Comparison of ENCODE assay signal across 24 mouse cellular contexts in the genomic region with DNA sequence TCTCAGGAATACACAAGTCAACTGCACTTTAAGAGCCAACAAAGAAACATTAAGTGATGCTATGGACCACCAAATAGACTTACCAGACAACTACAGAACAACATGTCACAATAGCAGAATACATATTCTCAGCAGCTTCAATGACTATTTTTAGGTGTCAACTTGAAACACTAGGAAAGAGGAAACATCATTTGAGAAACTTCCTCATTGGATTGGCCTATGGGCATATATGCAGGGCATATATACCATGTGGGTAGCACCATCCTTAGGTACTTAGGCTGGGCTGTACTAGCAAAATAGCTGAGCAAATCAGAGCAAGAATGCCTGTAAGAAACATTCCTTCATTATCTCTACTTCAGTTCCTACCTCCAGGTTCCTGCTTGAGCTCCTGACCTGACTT.
DNase-seq lines count a peak whose midpoint lies in the region; ATAC-seq lines count a peak whose summit lies in the region.
"Had no signal": no experiment of that assay in that cellular context is flagged by ENCODE, and none has a peak within 500 bp of the region (broad histone marks: within the 10 kb centered on the region; RNA-seq: fewer than 3 reads in every experiment).

No protein-coding gene starts in this region.

- no peak overlapping the region for H3K9ac ChIP-seq in midbrain, embryonic 11.5 days (ENCODE audit: low read length)
- H3K9ac ChIP-seq in midbrain, embryonic 16.5 days (ENCODE audit: low read depth, low read length), result no peak overlapping the region
- H3K9ac ChIP-seq: embryonic facial prominence, embryonic 12.5 days; forebrain, embryonic 13.5 days; forebrain, embryonic 15.5 days; forebrain, postnatal 0 days had no signal

- H3K4me1 ChIP-seq in midbrain, embryonic 11.5 days (ENCODE audit: control insufficient read depth, insufficient read depth, low read length), result no peaks in the 10 kb centered on the region
- no peaks in the 10 kb centered on the region for H3K4me1 ChIP-seq in midbrain, embryonic 16.5 days (ENCODE audit: control insufficient read depth, insufficient read depth, low read length)
- H3K4me1 ChIP-seq: embryonic facial prominence, embryonic 10.5 days; embryonic facial prominence, embryonic 12.5 days had no signal

- H3K4me2 ChIP-seq in midbrain, embryonic 11.5 days, result no peak overlapping the region
- H3K4me2 ChIP-seq in midbrain, embryonic 16.5 days (ENCODE audit: low read length), result no peak overlapping the region
- H3K4me2 ChIP-seq: embryonic facial prominence, embryonic 12.5 days; forebrain, embryonic 13.5 days; forebrain, embryonic 15.5 days had no signal

- ATAC-seq in midbrain, embryonic 11.5 days (ENCODE audit: low FRiP score), result no peak
- no peak for ATAC-seq in midbrain, embryonic 16.5 days
- peak; percentile 69 for ATAC-seq in megakaryocyte, adult 5-6 weeks (ENCODE audit: poor library complexity, severe bottlenecking)
- ATAC-seq in monocyte, adult 5-6 weeks (replicated peaks; ENCODE audit: insufficient number of reproducible peaks, low FRiP score, low TSS enrichment, poor library complexity, severe bottlenecking), result peak; percentile 55; the same call in 1 of the 2 replicates
- ATAC-seq: activated CD4-positive, CD25-positive, alpha-beta regulatory T cell, adult 4 months; CD4-positive, CD25-positive, alpha-beta regulatory T cell, adult 4 months; forebrain, embryonic 13.5 days; forebrain, embryonic 15.5 days; forebrain, postnatal 0 days had no signal

- DNase-seq in midbrain, embryonic 11.5 days (ENCODE audit: low spot score, missing footprints), result peak; percentile 19
- DNase-seq in gastrocnemius, postnatal 25 days, result no peak
- DNase-seq in testis, postnatal 14 days (ENCODE audit: low spot score), result no peak
- DNase-seq: adrenal gland, adult 8-10 months; adrenal gland, postnatal 14 days; adrenal gland, postnatal 36 days; B cell, adult 2 months; cerebellum, adult 11-12 months; cerebellum, adult 2 months; cerebellum, adult 9-10 months; cerebellum, postnatal 10 days; cerebellum, postnatal 25 days; forebrain, postnatal 0 days had no signal

- H3K9me3 ChIP-seq in midbrain, embryonic 11.5 days (ENCODE audit: control insufficient read depth, low read length), result no peaks in the 10 kb centered on the region
- H3K9me3 ChIP-seq in midbrain, embryonic 16.5 days (replicated peaks; ENCODE audit: control insufficient read depth, low read length, poor library complexity, severe bottlenecking), result no peaks in the 10 kb centered on the region
- H3K9me3 ChIP-seq: embryonic facial prominence, embryonic 10.5 days; embryonic facial prominence, embryonic 12.5 days; forebrain, embryonic 13.5 days; forebrain, embryonic 15.5 days; G1E had no signal

- H3K27ac ChIP-seq in midbrain, embryonic 11.5 days (ENCODE audit: low read depth, low read length), result no peak overlapping the region
- H3K27ac ChIP-seq in midbrain, embryonic 16.5 days (ENCODE audit: low read length), result no peak overlapping the region
- H3K27ac ChIP-seq: embryonic facial prominence, embryonic 10.5 days; embryonic facial prominence, embryonic 12.5 days; forebrain, embryonic 13.5 days; forebrain, embryonic 15.5 days had no signal

- H3K36me3 ChIP-seq in midbrain, embryonic 11.5 days (ENCODE audit: control insufficient read depth, insufficient read depth, low read length), result no peaks in the 10 kb centered on the region
- no peaks in the 10 kb centered on the region for H3K36me3 ChIP-seq in midbrain, embryonic 16.5 days (ENCODE audit: control insufficient read depth, insufficient read depth, low read length)
- H3K36me3 ChIP-seq: embryonic facial prominence, embryonic 10.5 days; embryonic facial prominence, embryonic 12.5 days; forebrain, embryonic 15.5 days; G1E had no signal

- no peaks in the 10 kb centered on the region for H3K27me3 ChIP-seq in midbrain, embryonic 11.5 days (ENCODE audit: control insufficient read depth, insufficient read depth, low read length)
- H3K27me3 ChIP-seq in midbrain, embryonic 16.5 days (ENCODE audit: control insufficient read depth, insufficient read depth, low read depth, low read length), result no peaks in the 10 kb centered on the region
- H3K27me3 ChIP-seq: CH12.LX; embryonic facial prominence, embryonic 12.5 days; forebrain, embryonic 15.5 days had no signal

- H3K4me3 ChIP-seq in midbrain, embryonic 11.5 days (ENCODE audit: low read depth, low read length), result no peak overlapping the region
- H3K4me3 ChIP-seq in midbrain, embryonic 16.5 days (ENCODE audit: low read depth, low read length), result no peak overlapping the region
- H3K4me3 ChIP-seq: embryonic facial prominence, embryonic 10.5 days; embryonic facial prominence, embryonic 12.5 days; forebrain, embryonic 13.5 days; forebrain, embryonic 15.5 days had no signal

Comparison
In these comparisons a context has a peak if more than half of its experiments do, and no peak if none do; other contexts are left out.
1. ATAC-seq: peak in megakaryocyte, adult 5-6 weeks (single experiment) and monocyte, adult 5-6 weeks (single experiment); none in midbrain, embryonic 11.5 days (single experiment) and midbrain, embryonic 16.5 days (single experiment).